Mouse (Mus musculus) activated CD4-positive, CD25-positive, alpha-beta regulatory T cell (primary cell): ENCODE results near the gene Gm10800. TPM values are rescaled to one million over a fixed set of nuclear protein-coding genes. Genes with fewer than 3 reads are reported as not detected.

ENCODE experiments used
- polyA plus RNA-seq, 2 experiments: library from polyadenylated mRNA; unstranded; fragments of 100-300 nt; shearing (Covaris generic); gene quantifications; one replicate each; pipeline ENCODE4 v1.2.1; 2017

Gene Gm10800
- polyA plus RNA-seq: 100 to 1,000 TPM in 1 of 2 experiments, 10 to 100 TPM in 1; 87.2 to 410 TPM

GRCm38 (mm10) chr2:98667201-98667600 lies at the start of gene Gm10800:
TSS of gene Gm10800 (minus strand) at chr2:98667301.

GRCm38 (mm10) chr2:98661937-98662336 lies 5.2 kb downstream of the Gm10800 start, which contains the start of gene Gm10801:
TSS of gene Gm10801 (plus strand) at chr2:98662237.

Other genes starting within 250 kb of the Gm10800 start
- gene Gm10801, start 5.1 kb downstream of the Gm10800 start, polyA plus RNA-seq: 10 to 100 TPM; 19.2 to 95.0 TPM